Mouse (Mus musculus): Measurements from ENCODE around the gene Olfr341.

The Olfr341 gene

DNA sequence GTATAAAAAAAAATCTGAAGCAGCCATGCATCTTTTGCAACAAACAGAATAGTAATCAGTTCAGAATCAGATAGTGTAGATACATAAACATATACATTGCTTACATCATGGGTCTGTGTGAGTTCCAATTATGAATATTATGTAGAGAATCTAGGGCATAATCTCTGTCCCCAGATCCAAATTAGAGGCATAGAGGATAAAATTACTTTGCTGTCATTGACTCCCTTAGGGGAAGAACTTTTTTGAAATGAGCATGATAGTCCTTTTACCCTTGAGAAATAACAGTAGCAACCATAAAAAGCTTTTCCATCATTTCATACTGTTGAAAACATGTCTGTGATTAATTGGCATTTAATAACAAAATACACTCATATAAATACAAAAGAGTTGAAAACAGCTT is at the start of gene Olfr341:
Gene Olfr341, minus strand, starts transcription at position 101 of the 400 bp plus-strand sequence.
- DNase-seq (ENCODE audit: low spot score) = no peak

DNA sequence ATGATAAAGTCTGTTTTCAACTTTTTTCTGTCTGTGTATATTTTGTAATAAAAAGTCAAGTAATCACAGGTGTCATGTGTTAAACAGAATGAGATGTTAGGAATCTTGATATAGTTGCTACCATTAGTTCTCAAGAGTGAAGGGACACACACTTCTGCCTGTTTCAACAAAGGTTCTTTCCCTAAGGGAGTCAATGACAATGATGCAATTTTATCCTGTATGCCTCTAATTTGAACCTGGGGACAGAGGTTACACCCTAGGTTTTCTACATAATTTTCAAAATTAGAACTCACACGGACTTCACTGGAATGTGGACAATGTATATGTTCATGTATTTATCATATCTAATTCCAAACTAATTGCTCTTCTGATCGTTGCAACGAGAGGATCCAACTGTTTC is 42.4 kb upstream of the Olfr341 start, which contains the start of gene Olfr342:
Gene Olfr342, plus strand, starts transcription at position 301 of the 400 bp plus-strand sequence.
- DNase-seq (ENCODE audit: low spot score) = no peak

DNA sequence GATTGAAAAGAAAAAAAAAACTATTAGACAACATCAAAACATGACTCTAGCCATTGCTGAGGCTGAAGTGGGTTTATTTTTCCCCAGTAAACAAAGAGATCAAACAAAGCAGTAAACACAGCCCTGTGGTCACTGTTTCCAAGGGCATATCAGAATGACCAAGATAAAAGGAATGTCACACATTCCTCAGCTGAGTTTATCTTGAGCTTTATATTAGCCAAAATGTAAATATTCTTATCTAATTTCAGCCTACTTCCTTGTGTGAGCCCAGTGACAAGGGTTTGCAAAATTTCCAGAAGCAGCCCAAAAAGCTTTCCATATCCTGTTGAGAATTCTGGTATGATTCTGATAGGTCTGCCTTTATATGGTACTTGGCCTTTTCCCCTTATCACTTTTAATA is 8.6 kb downstream of the Olfr341 start:
- DNase-seq (ENCODE audit: low spot score) = no peak

DNA sequence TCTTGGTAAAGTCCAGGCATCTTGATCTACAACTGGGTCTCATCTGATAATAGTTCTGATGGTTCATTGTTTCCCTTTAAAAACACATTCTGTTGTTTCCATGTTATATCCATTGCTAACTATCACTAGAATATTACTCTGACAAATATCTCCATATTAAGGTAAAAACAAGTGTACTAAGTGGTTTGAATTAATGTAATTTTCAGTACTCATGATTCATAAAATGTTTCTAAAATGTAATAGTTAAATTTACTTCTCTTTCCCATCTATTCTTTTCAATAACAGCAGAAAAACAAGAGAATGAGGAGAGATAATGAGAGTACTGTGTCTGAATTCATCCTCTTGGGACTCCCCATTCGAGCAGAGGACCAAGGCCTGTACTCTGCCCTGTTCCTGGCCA is 30.0 kb downstream of the Olfr341 start, which contains the start of gene Olfr340:
Gene Olfr340, plus strand, starts transcription at position 301 of the 400 bp plus-strand sequence.
- no peak for DNase-seq (ENCODE audit: low spot score)
